Mouse (Mus musculus): ENCODE results near the gene Lpp.

- no peak for TF ChIP-seq POLR2A (IDR thresholded peaks at IDR 0.05; ENCODE audit: borderline replicate concordance, control insufficient read depth, low read depth, low read length)
- no peak for TF ChIP-seq CTCF (IDR thresholded peaks at IDR 0.05; ENCODE audit: control insufficient read depth, insufficient read depth, low read length)
These were observed 210.0 kb downstream of the Lpp start for GRCm38 (mm10) chr16:24603342-24603741.
